In genomic region chr14:21662465-21663142, GRCm38 (mm10) we compare ENCODE assay signal across 10 mouse cellular contexts. TPM values are rescaled to one million over a fixed set of nuclear protein-coding genes. Genes with fewer than 3 reads are reported as not detected.
DNase-seq lines count a peak whose midpoint lies in the region; ATAC-seq and TF ChIP-seq lines count a peak whose summit lies in the region.
"Had no signal": no experiment of that assay in that cellular context is flagged by ENCODE, and none has a peak within 500 bp of the region (broad histone marks: within the 10 kb centered on the region; RNA-seq: fewer than 3 reads in every experiment).

No protein-coding gene starts in this region.

- no peak overlapping the region for H3K4me3 ChIP-seq in kidney, adult 2 months (ENCODE audit: insufficient read depth, low read depth, low read length)
- H3K4me3 ChIP-seq in kidney, embryonic 14.5 days (ENCODE audit: low read length) = no peak overlapping the region
- H3K4me3 ChIP-seq in cortical plate, adult 2 months (ENCODE audit: insufficient read depth, low read length) = no peak overlapping the region
- no peak overlapping the region for H3K4me3 ChIP-seq in liver, embryonic 13.5 days (replicated peaks)
- H3K4me3 ChIP-seq in small intestine, adult 2 months (ENCODE audit: low read depth, low read length) = no peak overlapping the region
- H3K4me3 ChIP-seq: limb, embryonic 15.5 days had no signal

- ATAC-seq in kidney, embryonic 14.5 days (ENCODE audit: low FRiP score, low TSS enrichment) = no peak
- peak; percentile 69 for ATAC-seq in liver, embryonic 13.5 days (ENCODE audit: low read depth)

- H3K27me3 ChIP-seq in kidney, adult 2 months (replicated peaks; ENCODE audit: control insufficient read depth, insufficient read depth, low read length) = no peaks in the 10 kb centered on the region
- H3K27me3 ChIP-seq in kidney, embryonic 14.5 days (ENCODE audit: control insufficient read depth, insufficient read depth, low read length) = no peaks in the 10 kb centered on the region
- H3K27me3 ChIP-seq in liver, embryonic 13.5 days = no peaks in the 10 kb centered on the region
- H3K27me3 ChIP-seq in small intestine, adult 2 months (ENCODE audit: control insufficient read depth, insufficient read depth, low read length) = no peaks in the 10 kb centered on the region
- H3K27me3 ChIP-seq: limb, embryonic 15.5 days had no signal

- no peak overlapping the region for H3K9ac ChIP-seq in kidney, embryonic 14.5 days (ENCODE audit: low read depth, low read length)
- no peak overlapping the region for H3K9ac ChIP-seq in liver, embryonic 13.5 days
- H3K9ac ChIP-seq: limb, embryonic 15.5 days had no signal

- no peaks in the 10 kb centered on the region for H3K9me3 ChIP-seq in kidney, embryonic 14.5 days (ENCODE audit: control insufficient read depth, low read length)
- H3K9me3 ChIP-seq in liver, embryonic 13.5 days (replicated peaks) = no peaks in the 10 kb centered on the region
- H3K9me3 ChIP-seq: limb, embryonic 15.5 days had no signal

- H3K27ac ChIP-seq in kidney, adult 2 months (ENCODE audit: insufficient read depth, low read depth, low read length) = no peak overlapping the region
- no peak overlapping the region for H3K27ac ChIP-seq in kidney, embryonic 14.5 days (ENCODE audit: low read depth, low read length)
- H3K27ac ChIP-seq in cortical plate, adult 2 months (ENCODE audit: insufficient read depth, low read length) = no peak overlapping the region
- H3K27ac ChIP-seq in liver, embryonic 13.5 days = no peak overlapping the region
- no peak overlapping the region for H3K27ac ChIP-seq in small intestine, adult 2 months (ENCODE audit: insufficient read depth, low read depth, low read length)
- H3K27ac ChIP-seq: limb, embryonic 15.5 days had no signal

- H3K36me3 ChIP-seq in kidney, adult 2 months (ENCODE audit: control insufficient read depth, insufficient read depth, low read length) = peaks cover 4% of the 10 kb centered on the region; the same call in 1 of the 2 replicates
- H3K36me3 ChIP-seq in kidney, embryonic 14.5 days (ENCODE audit: control insufficient read depth, insufficient read depth, low read length) = peaks cover 44% of the 10 kb centered on the region
- no peaks in the 10 kb centered on the region; the same call in 1 of the 2 replicates for H3K36me3 ChIP-seq in liver, embryonic 13.5 days
- H3K36me3 ChIP-seq in small intestine, adult 2 months (ENCODE audit: control insufficient read depth, insufficient read depth, low read length) = peaks cover 33% of the 10 kb centered on the region

- H3K4me2 ChIP-seq in kidney, embryonic 14.5 days (replicated peaks; ENCODE audit: low read depth, low read length) = no peak overlapping the region
- no peak overlapping the region for H3K4me2 ChIP-seq in liver, embryonic 13.5 days
- H3K4me2 ChIP-seq: limb, embryonic 15.5 days had no signal

- DNase-seq in kidney, adult 2 months = peak; percentile 52
- DNase-seq in liver, embryonic 13.5 days = peak; percentile 34
- DNase-seq in adrenal gland, postnatal 25 days = no peak
- DNase-seq in spleen, postnatal 14 days (ENCODE audit: low spot score in 2 of 2) = no peak
- no peak for DNase-seq in testis, postnatal 10 days (ENCODE audit: low spot score)

- peak; percentile 57; the same call in 1 of the 2 replicates for TF ChIP-seq CTCF in kidney, adult 2 months (conservative IDR thresholded peaks at IDR 0.05; ENCODE audit: insufficient read depth, insufficient read length, low read depth, low read length)
- 0 out of 2 replicates have a peak, but pooled peaks have one; percentile 20 for TF ChIP-seq CTCF in cortical plate, adult 2 months (IDR thresholded peaks at IDR 0.05; ENCODE audit: extremely low read depth, insufficient read depth, low read length)
- TF ChIP-seq CTCF in small intestine, adult 2 months (IDR thresholded peaks at IDR 0.05; ENCODE audit: extremely low read depth, insufficient read length, insufficient replicate concordance, low read depth, low read length) = peak; percentile 36; the same call in 1 of the 2 replicates

- no peak for TF ChIP-seq POLR2A in kidney, adult 2 months (IDR thresholded peaks at IDR 0.05; ENCODE audit: low read depth, low read length)
- TF ChIP-seq POLR2A in cortical plate, adult 2 months (IDR thresholded peaks at IDR 0.05; ENCODE audit: extremely low read depth, insufficient read depth, low read length) = no peak
- TF ChIP-seq POLR2A in small intestine, adult 2 months (IDR thresholded peaks at IDR 0.05; ENCODE audit: low read depth, low read length) = no peak

- WGBS in kidney, adult 2 months = 70% methylated on average over 8 of the region's 8 CpGs
- WGBS in kidney, embryonic 14.5 days = 81% methylated on average over 8 of the region's 8 CpGs
- WGBS in liver, embryonic 13.5 days (ENCODE audit: insufficient replicate concordance) = 41% methylated on average over 8 of the region's 8 CpGs
- WGBS in small intestine, adult 2 months = 68% methylated on average over 8 of the region's 8 CpGs

- no peaks in the 10 kb centered on the region for H3K4me1 ChIP-seq in kidney, adult 2 months (ENCODE audit: control insufficient read depth, insufficient read depth, low read length)
- no peaks in the 10 kb centered on the region for H3K4me1 ChIP-seq in kidney, embryonic 14.5 days (ENCODE audit: control insufficient read depth, insufficient read depth, low read length)
- peaks cover 4% of the 10 kb centered on the region for H3K4me1 ChIP-seq in cortical plate, adult 2 months (ENCODE audit: control insufficient read depth, insufficient read depth, low read length)
- peaks cover 16% of the 10 kb centered on the region for H3K4me1 ChIP-seq in liver, embryonic 13.5 days (replicated peaks)
- no peaks in the 10 kb centered on the region for H3K4me1 ChIP-seq in small intestine, adult 2 months (ENCODE audit: control insufficient read depth, insufficient read depth, insufficient read length, low read length)

RNA-seq across cellular contexts. Expression of gene Dupd1, which starts 51.8 kb away (rescaled TPM):
- polyA plus RNA-seq in kidney, adult 2 months (2012; rRNA removed) = 0.11 and 0.52 TPM in 2 replicates
- not detected in 2 replicates for polyA plus RNA-seq in kidney, embryonic 14.5 days (2014; fragmentation: Nextera tagmentation; extraction: Ambion mirVana)
- 0.08 and 0.17 TPM in 2 replicates for polyA plus RNA-seq in cortical plate, adult 2 months (2012; rRNA removed)
- not detected in 2 replicates for polyA plus RNA-seq in liver, embryonic 13.5 days (2015; fragmentation: Nextera tagmentation; extraction: Ambion mirVana)
- not detected in 2 replicates for polyA plus RNA-seq in small intestine, adult 2 months (2012; rRNA removed)
- 0.76 TPM in 1 of 2 replicates, not detected in the other for total RNA-seq in adrenal gland, postnatal 25 days (2021)
- total RNA-seq: neutrophil, adult 5-6 weeks had no signal

Comparison
In these comparisons a context has a peak if more than half of its experiments do, and no peak if none do; other contexts are left out.
1. DNase-seq: peak in kidney, adult 2 months (single experiment) and liver, embryonic 13.5 days (single experiment); none in adrenal gland, postnatal 25 days (single experiment), spleen, postnatal 14 days (0 of 2) and testis, postnatal 10 days (single experiment).
2. Peak in every context shown above with its lines, with median percentiles within 50 percentile points of each other: CTCF ChIP-seq.